Mouse (Mus musculus) bone marrow, adult 2 months (tissue): ENCODE data around the gene Trmt10a.

Experiments used
- CTCF ChIP-seq: fragments of 200-500 bp; IDR thresholded peaks from 2 replicates; pipeline ENCODE4 v1.5.1; 2011; ENCODE audit warnings: low read length, control low read depth; ENCODE audit not compliant: control insufficient read depth, insufficient read depth
- POLR2A ChIP-seq: fragments of 200-500 bp; IDR thresholded peaks from 2 replicates; pipeline ENCODE4 v1.6.1; 2011; ENCODE audit warnings: low read depth, mild to moderate bottlenecking, control low read depth, low read length, borderline replicate concordance; ENCODE audit not compliant: control insufficient read depth

GRCm38 (mm10) chr3:138134528-138134927 lies 8.7 kb upstream of the Trmt10a start:
- TF ChIP-seq CTCF (no peak), POLR2A (no peak)
